Mouse (Mus musculus) heart, postnatal 0 days (tissue): ENCODE measurements around the gene Gm28053.

Source experiments
- CTCF ChIP-seq: IDR thresholded peaks from 2 replicates; pipeline ENCODE4 v1.5.1; 2016; ENCODE audit warnings: antibody characterized with exemption, control low read depth, low read depth
- EP300 ChIP-seq: IDR thresholded peaks from 2 replicates; pipeline ENCODE4 v1.6.1; 2016; ENCODE audit warnings: antibody characterized with exemption, low read depth

- TF ChIP-seq CTCF (no peak), EP300 (no peak)
These were observed 21.3 kb downstream of the Gm28053 start for GRCm38 (mm10) chr6:48739780-48740055.
